Mouse (Mus musculus) bone marrow, adult 2 months (tissue): ENCODE results near the gene Phxr2. TPM values are rescaled to one million over a fixed set of nuclear protein-coding genes. Genes with fewer than 3 reads are reported as not detected.

Experiments used
- H3K27ac ChIP-seq: fragments of 200-500 bp; 2 replicates; pipeline ENCODE4 v1.5.1; 2012; ENCODE audit warnings: low read depth, mild to moderate bottlenecking, control low read depth, inconsistent platforms, low read length; ENCODE audit not compliant: control insufficient read depth, poor library complexity, insufficient read depth
- H3K4me1 ChIP-seq: fragments of 200-500 bp; 2 replicates; pipeline ENCODE4 v1.6.1; 2011; ENCODE audit warnings: low read length; ENCODE audit not compliant: control insufficient read depth, insufficient read depth
- H3K4me3 ChIP-seq: fragments of 200-500 bp; replicated peaks from 2 replicates; pipeline ENCODE3; 2011; ENCODE audit warnings: mild to moderate bottlenecking, low read depth, low read length, control low read depth; ENCODE audit not compliant: control insufficient read depth
- CTCF ChIP-seq: fragments of 200-500 bp; IDR thresholded peaks from 2 replicates; pipeline ENCODE4 v1.5.1; 2011; ENCODE audit warnings: low read length, control low read depth; ENCODE audit not compliant: control insufficient read depth, insufficient read depth
- POLR2A ChIP-seq: fragments of 200-500 bp; IDR thresholded peaks from 2 replicates; pipeline ENCODE4 v1.6.1; 2011; ENCODE audit warnings: low read depth, mild to moderate bottlenecking, control low read depth, low read length, borderline replicate concordance; ENCODE audit not compliant: control insufficient read depth
- WGBS: fragments of 180-500 bp; shearing (Covaris S2); methylation state at CpG from one replicate; pipeline ENCODE4 v1.1.7; 2018; 5-methylcytosine and 5-hydroxymethylcytosine counted together
- polyA plus RNA-seq: library from polyadenylated mRNA; stranded (reverse); fragments of >200 nt; gene quantifications from 2 replicates; pipeline ENCODE4 v1.2.4, GENCODE M21; 2011; ENCODE audit warnings: low replicate concordance; ENCODE audit not compliant: missing spikeins, insufficient read depth, insufficient read length

The Phxr2 gene
- polyA plus RNA-seq, 1 experiment, result not detected

- H3K4me3 ChIP-seq, result no peak overlapping the region
- no peak overlapping the region for H3K27ac ChIP-seq
- no peak for TF ChIP-seq CTCF
- TF ChIP-seq POLR2A, result no peak
- WGBS, result 54% methylated on average over 8 of the region's 8 CpGs
- H3K4me1 ChIP-seq, result no peaks in the 10 kb centered on the region
Measured at GRCm38 (mm10) chr10:99146596-99146995, 20.5 kb upstream of the Phxr2 start.

GRCm38 (mm10) chr10:99145611-99146010 is 19.5 kb upstream of the Phxr2 start:
- H3K27ac ChIP-seq, result no peak overlapping the region
- H3K4me3 ChIP-seq, result no peak overlapping the region
- H3K4me1 ChIP-seq, result no peaks in the 10 kb centered on the region
- WGBS, result 70% methylated on average over 8 of the region's 8 CpGs
- TF ChIP-seq POLR2A (no peak), CTCF (no peak)

- WGBS, result 70% methylated on average over 5 of the region's 5 CpGs
- Histone ChIP-seq H3K4me1 (peaks cover 3% of the 10 kb centered on the region; the same call in 1 of the 2 replicates), H3K27ac (no peak overlapping the region), H3K4me3 (no peak overlapping the region)
- TF ChIP-seq CTCF (no peak), POLR2A (no peak)
Measured at GRCm38 (mm10) chr10:99136337-99136736, 10.2 kb upstream of the Phxr2 start.

GRCm38 (mm10) chr10:99133321-99133875 is 7.3 kb upstream of the Phxr2 start:
- H3K4me1 ChIP-seq, result peaks cover 11% of the 10 kb centered on the region; the same call in 1 of the 2 replicates
- no peak overlapping the region for H3K27ac ChIP-seq
- TF ChIP-seq POLR2A (no peak), CTCF (no peak)
- 79% methylated on average over 16 of the region's 16 CpGs for WGBS
- no peak overlapping the region for H3K4me3 ChIP-seq

- 70% methylated on average over 11 of the region's 11 CpGs for WGBS
- Histone ChIP-seq H3K27ac (peak overlapping the region; percentile 40), H3K4me1 (peaks cover 14% of the 10 kb centered on the region), H3K4me3 (no peak overlapping the region)
- TF ChIP-seq POLR2A, result no peak
- TF ChIP-seq CTCF, result no peak
Measured at GRCm38 (mm10) chr10:99132595-99133272, 6.6 kb upstream of the Phxr2 start.

- H3K27ac ChIP-seq, result peak overlapping the region; percentile 59; the same call in 1 of the 2 replicates
- peak overlapping the region; percentile 14 for H3K4me3 ChIP-seq
- peaks cover 14% of the 10 kb centered on the region for H3K4me1 ChIP-seq
- TF ChIP-seq CTCF, result no peak
- TF ChIP-seq POLR2A, result no peak
- 29% methylated on average over 6 of the region's 6 CpGs for WGBS
Measured at GRCm38 (mm10) chr10:99132189-99132588, 6.1 kb upstream of the Phxr2 start.

- 35% methylated on average over 5 of the region's 5 CpGs for WGBS
- H3K27ac ChIP-seq, result peak overlapping the region; percentile 8; the same call in 1 of the 2 replicates
- no peak for TF ChIP-seq CTCF
- no peak for TF ChIP-seq POLR2A
- no peak overlapping the region for H3K4me3 ChIP-seq
- peaks cover 18% of the 10 kb centered on the region for H3K4me1 ChIP-seq
Measured at GRCm38 (mm10) chr10:99131298-99131697, 5.2 kb upstream of the Phxr2 start.

GRCm38 (mm10) chr10:99130611-99131010 is 4.5 kb upstream of the Phxr2 start:
- no peak overlapping the region for H3K4me3 ChIP-seq
- WGBS, result 7% methylated on average over 6 of the region's 6 CpGs
- TF ChIP-seq POLR2A, result no peak
- TF ChIP-seq CTCF, result no peak
- peaks cover 19% of the 10 kb centered on the region for H3K4me1 ChIP-seq
- peak overlapping the region; percentile 82 for H3K27ac ChIP-seq
